Mouse (Mus musculus) heart, postnatal 14 days (tissue): ENCODE data around the gene Cyp4a10. TPM values are rescaled to one million over a fixed set of nuclear protein-coding genes. Genes with fewer than 3 reads are reported as not detected.

ENCODE experiments used
- total RNA-seq, 2 experiments: library from RNA; stranded (reverse); gene quantifications; 2 replicates each; pipeline ENCODE4 v1.2.3; 2021

Gene Cyp4a10
- total RNA-seq, 2 experiments from 2014 or later: 0.12 to 0.24 TPM

Other genes with a start within 250 kb of the Cyp4a10 start
- not detected for gene Cyp4a12a, start 219.2 kb upstream of the Cyp4a10 start, total RNA-seq
- under 1 TPM in 1 of 2 experiments, not detected in 1; 0.26 TPM for gene Cyp4a12b, start 106.6 kb upstream of the Cyp4a10 start, total RNA-seq
- gene Cyp4a30b, start 65.7 kb upstream of the Cyp4a10 start, total RNA-seq: not detected
- gene Cyp4a14, start 22.1 kb upstream of the Cyp4a10 start, total RNA-seq: not detected
- not detected for gene Cyp4a31, start 45.4 kb downstream of the Cyp4a10 start, total RNA-seq
- gene Cyp4a32, start 82.7 kb downstream of the Cyp4a10 start, total RNA-seq: not detected
- 10 to 100 TPM; 22.7 to 29.9 TPM for gene Cyp4b1, start 129.5 kb downstream of the Cyp4a10 start, total RNA-seq
- gene Efcab14, start 219.5 kb downstream of the Cyp4a10 start, total RNA-seq: 10 to 100 TPM; 34.0 to 35.3 TPM